Mouse (Mus musculus) testis, adult 2 months (tissue): ENCODE measurements around the gene Cd48. TPM values are rescaled to one million over a fixed set of nuclear protein-coding genes. Genes with fewer than 3 reads are reported as not detected.

Experiments used
- H3K27ac ChIP-seq: fragments of 200-500 bp; 2 replicates; pipeline ENCODE4 v1.5.1; 2012; ENCODE audit warnings: low read depth, low read length; ENCODE audit not compliant: control insufficient read depth, insufficient read depth
- H3K27me3 ChIP-seq: fragments of 200-500 bp; 2 replicates; pipeline ENCODE4 v1.6.1; 2012; ENCODE audit warnings: mild to moderate bottlenecking, low read length, moderate library complexity; ENCODE audit not compliant: control insufficient read depth, insufficient read depth
- H3K36me3 ChIP-seq: fragments of 200-500 bp; 2 replicates; pipeline ENCODE4 v1.6.1; 2012; ENCODE audit warnings: mild to moderate bottlenecking, low read length; ENCODE audit not compliant: control insufficient read depth, insufficient read depth
- H3K4me1 ChIP-seq: fragments of 200-500 bp; 2 replicates; pipeline ENCODE4 v1.6.1; 2012; ENCODE audit warnings: low read length; ENCODE audit not compliant: control insufficient read depth, insufficient read depth
- H3K4me3 ChIP-seq: fragments of 200-500 bp; 2 replicates; pipeline ENCODE4 v1.5.1; 2012; ENCODE audit warnings: low read depth, mild to moderate bottlenecking, low read length, moderate library complexity, mixed read lengths; ENCODE audit not compliant: control insufficient read depth
- CTCF ChIP-seq: fragments of 200-500 bp; IDR thresholded peaks from 2 replicates; pipeline ENCODE4 v1.5.1; 2012; ENCODE audit warnings: low read depth, mild to moderate bottlenecking, inconsistent platforms, low read length, moderate library complexity; ENCODE audit not compliant: control insufficient read depth, insufficient read depth, insufficient replicate concordance
- POLR2A ChIP-seq: fragments of 200-500 bp; IDR thresholded peaks from 2 replicates; pipeline ENCODE4 v1.6.1; 2012; ENCODE audit warnings: low read depth, mild to moderate bottlenecking, inconsistent platforms, low read length, moderate library complexity; ENCODE audit not compliant: control insufficient read depth
- polyA plus RNA-seq: library from polyadenylated mRNA; depleted of rRNA; stranded (reverse); fragments of >200 nt; gene quantifications from 2 replicates; pipeline ENCODE4 v1.2.3, GENCODE M21; 2012; rRNA removed

Gene Cd48
- polyA plus RNA-seq: 1.2 and 1.9 TPM in 2 replicates

DNA sequence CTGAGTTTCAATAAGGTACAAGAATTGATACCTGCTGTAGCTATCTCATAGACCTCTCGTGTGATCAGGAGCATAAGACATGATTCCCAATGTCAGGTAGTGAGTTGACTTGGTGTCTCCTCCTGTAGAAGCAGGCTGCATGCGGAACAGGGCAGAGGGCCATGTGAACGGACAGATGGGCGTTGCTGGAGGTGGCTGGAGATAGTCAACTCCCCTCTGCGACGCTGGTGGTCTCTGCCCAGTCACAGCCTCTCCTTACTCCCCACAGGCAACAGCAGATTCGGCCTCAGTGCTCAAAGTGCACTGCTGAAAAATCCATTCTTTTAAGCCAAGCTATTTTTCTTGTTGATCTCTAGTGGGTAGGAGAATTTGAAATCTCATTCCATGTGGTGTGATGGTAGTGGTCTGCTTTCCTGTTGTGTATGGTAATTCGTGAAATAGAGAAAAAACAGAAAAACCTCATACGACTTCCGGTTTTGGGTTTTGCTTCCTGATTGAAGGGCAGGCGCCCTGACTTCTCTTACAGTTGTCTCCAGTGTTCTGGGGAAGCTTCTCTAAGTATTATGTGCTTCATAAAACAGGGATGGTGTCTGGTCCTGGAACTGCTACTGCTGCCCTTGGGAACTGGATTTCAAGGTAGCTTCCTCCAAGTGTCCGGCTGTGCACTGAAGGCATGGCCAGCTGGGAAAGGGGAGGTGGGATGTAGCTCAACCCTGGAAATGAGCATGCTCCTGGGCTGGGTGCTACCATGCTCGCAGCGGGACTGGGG is at the start of gene Cd48:
TSS of gene Cd48 (plus strand) at position 479 of the 769 bp plus-strand sequence.
- Histone ChIP-seq H3K27me3 (no peaks in the 10 kb centered on the region), H3K27ac (peak within 1 kb of the TSS; percentile 42; the same call in 1 of the 2 replicates)

GRCm38 (mm10) chr1:171635696-171636095 is 46.1 kb upstream of the Cd48 start:
- no peak overlapping the region for H3K27ac ChIP-seq
- H3K4me3 ChIP-seq: no peak overlapping the region
- H3K27me3 ChIP-seq: no peaks in the 10 kb centered on the region
- H3K36me3 ChIP-seq: no peaks in the 10 kb centered on the region
- H3K4me1 ChIP-seq: no peaks in the 10 kb centered on the region
- TF ChIP-seq CTCF (no peak), POLR2A (no peak)

More for the DNA sequence above, at the start of gene Cd48:
- Histone ChIP-seq H3K36me3 (no peaks in the 10 kb centered on the region), H3K4me3 (no peak within 1 kb of the TSS), H3K4me1 (peaks cover 2% of the 10 kb centered on the region; the same call in 1 of the 2 replicates)
- TF ChIP-seq CTCF (no peak), POLR2A (no peak)

DNA sequence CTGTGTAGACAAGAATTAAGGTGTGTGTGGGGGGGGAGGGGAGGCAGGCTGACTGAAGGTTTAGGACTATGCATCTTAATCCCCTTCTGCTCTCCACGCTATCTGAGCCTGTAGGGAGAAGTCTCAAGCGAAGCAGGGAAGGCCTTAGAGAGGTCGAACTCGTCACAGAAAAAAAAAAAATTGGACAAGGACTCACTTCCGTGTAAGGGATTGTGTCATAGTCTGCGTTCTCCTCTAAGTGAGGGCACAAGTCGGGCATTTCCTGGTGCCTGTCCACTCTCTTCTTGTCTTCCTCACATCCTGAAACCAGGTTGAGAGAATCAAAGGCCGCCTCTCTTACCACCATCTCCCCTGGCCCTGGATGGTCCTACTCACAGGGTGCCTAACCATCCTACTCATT is 44.7 kb upstream of the Cd48 start:
- no peak for TF ChIP-seq CTCF
- TF ChIP-seq POLR2A: no peak
- no peaks in the 10 kb centered on the region for H3K36me3 ChIP-seq
- no peaks in the 10 kb centered on the region for H3K27me3 ChIP-seq
- no peak overlapping the region for H3K27ac ChIP-seq
- no peak overlapping the region for H3K4me3 ChIP-seq
- H3K4me1 ChIP-seq: no peaks in the 10 kb centered on the region

GRCm38 (mm10) chr1:171638686-171639085 is 43.1 kb upstream of the Cd48 start:
- Histone ChIP-seq H3K4me3 (no peak overlapping the region), H3K27me3 (no peaks in the 10 kb centered on the region), H3K36me3 (no peaks in the 10 kb centered on the region), H3K27ac (no peak overlapping the region), H3K4me1 (no peaks in the 10 kb centered on the region)
- TF ChIP-seq CTCF (no peak), POLR2A (no peak)

- Histone ChIP-seq H3K27ac (no peak overlapping the region), H3K4me3 (no peak overlapping the region), H3K4me1 (no peaks in the 10 kb centered on the region), H3K27me3 (no peaks in the 10 kb centered on the region), H3K36me3 (no peaks in the 10 kb centered on the region)
- TF ChIP-seq CTCF: no peak
- TF ChIP-seq POLR2A: no peak
Measured at GRCm38 (mm10) chr1:171640796-171641195, 41.0 kb upstream of the Cd48 start.

DNA sequence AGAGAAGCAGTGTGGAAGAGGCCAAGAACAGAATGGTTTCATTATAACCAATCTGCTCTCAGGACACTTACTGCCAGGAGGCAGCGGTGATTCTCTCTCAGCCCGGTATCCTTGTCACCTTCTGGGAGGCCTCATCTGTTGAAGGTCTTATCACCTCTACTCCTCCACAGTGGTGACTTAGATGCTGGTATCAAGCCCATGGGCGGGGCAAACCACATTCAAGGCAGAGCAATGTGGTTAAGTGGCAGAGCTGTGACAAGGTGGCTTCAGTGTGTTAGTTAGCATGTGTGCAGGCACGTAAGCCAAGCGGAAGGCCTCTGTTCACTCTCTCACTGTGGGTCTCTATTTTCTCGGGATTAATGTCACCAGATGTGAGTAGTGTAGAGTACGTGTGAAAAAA is 38.2 kb upstream of the Cd48 start:
- Histone ChIP-seq H3K4me1 (no peaks in the 10 kb centered on the region), H3K36me3 (no peaks in the 10 kb centered on the region), H3K27ac (no peak overlapping the region), H3K4me3 (no peak overlapping the region), H3K27me3 (no peaks in the 10 kb centered on the region)
- TF ChIP-seq CTCF (no peak), POLR2A (no peak)

DNA sequence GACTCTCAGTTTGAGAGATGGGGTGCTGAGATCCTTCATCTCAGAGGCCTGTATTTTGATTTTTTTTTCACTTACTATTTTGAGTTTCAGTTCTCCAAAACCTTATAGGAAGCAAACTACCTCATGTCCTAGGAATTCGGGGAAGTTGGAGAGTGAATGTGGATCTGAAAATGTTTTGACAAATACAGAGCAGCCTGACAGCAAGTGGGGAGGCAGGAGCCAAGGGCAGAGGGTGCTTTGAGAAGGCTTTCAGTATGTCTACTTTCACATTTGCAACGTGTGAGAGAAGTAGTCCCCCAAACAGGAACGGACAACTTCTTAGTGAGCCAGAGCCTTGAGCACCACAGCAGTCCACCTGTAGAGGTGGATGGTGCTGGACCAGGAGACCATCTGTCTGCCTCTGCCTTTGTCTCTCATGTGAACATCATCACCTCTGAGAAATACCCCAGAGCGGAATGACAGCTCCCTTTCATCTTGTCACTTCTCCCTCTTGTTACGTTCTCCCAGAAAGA is 35.3 kb upstream of the Cd48 start:
- Histone ChIP-seq H3K27ac (no peak overlapping the region), H3K4me1 (no peaks in the 10 kb centered on the region), H3K36me3 (no peaks in the 10 kb centered on the region; the same call in 1 of the 2 replicates), H3K4me3 (no peak overlapping the region), H3K27me3 (no peaks in the 10 kb centered on the region)
- TF ChIP-seq CTCF (no peak), POLR2A (no peak)

DNA sequence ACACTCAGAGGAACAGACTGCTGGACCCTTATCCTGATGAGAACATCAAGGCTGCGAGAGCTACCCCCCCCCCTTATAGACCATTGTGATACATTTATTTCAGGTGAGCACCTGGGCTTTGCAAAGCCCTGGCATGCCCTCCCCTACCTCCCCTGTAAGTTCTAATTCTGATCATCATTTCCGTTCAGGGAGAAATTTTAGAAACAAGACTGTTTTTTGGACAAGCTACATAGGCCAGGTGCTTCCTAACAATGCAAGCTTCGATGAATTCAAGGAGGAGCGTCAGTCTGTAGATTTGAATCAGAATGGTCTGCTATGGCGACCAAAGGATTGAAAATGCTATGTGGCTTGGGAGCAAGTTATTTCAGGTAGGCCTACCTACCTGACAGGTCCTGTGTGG is 34.1 kb upstream of the Cd48 start:
- Histone ChIP-seq H3K27me3 (no peaks in the 10 kb centered on the region), H3K27ac (no peak overlapping the region), H3K4me3 (no peak overlapping the region), H3K36me3 (no peaks in the 10 kb centered on the region; the same call in 1 of the 2 replicates), H3K4me1 (peaks cover 2% of the 10 kb centered on the region)
- TF ChIP-seq CTCF (no peak), POLR2A (no peak)
